Mouse (Mus musculus) lung, postnatal 0 days (tissue): Measurements from ENCODE around the gene Dek.

Experiments
- CTCF ChIP-seq: IDR thresholded peaks from 2 replicates; pipeline ENCODE4 v1.5.1; 2016; ENCODE audit warnings: antibody characterized with exemption, mild to moderate bottlenecking
- EP300 ChIP-seq: IDR thresholded peaks from 2 replicates; pipeline ENCODE4 v1.6.1; 2016; ENCODE audit warnings: antibody characterized with exemption, mild to moderate bottlenecking, control low read depth

GRCm38 (mm10) chr13:47062756-47063155 is 43.2 kb downstream of the Dek start:
- TF ChIP-seq CTCF (no peak), EP300 (no peak)
